Mouse (Mus musculus): Measurements from ENCODE around the gene Srarp. TPM values are rescaled to one million over a fixed set of nuclear protein-coding genes. Genes with fewer than 3 reads are reported as not detected.
A peak's percentile ranks its signal among the peaks of the same experiment; 100 is the strongest.

Gene Srarp
- polyA plus RNA-seq (2015; fragmentation: Nextera tagmentation; extraction: Ambion mirVana): not detected in 2 replicates

DNA sequence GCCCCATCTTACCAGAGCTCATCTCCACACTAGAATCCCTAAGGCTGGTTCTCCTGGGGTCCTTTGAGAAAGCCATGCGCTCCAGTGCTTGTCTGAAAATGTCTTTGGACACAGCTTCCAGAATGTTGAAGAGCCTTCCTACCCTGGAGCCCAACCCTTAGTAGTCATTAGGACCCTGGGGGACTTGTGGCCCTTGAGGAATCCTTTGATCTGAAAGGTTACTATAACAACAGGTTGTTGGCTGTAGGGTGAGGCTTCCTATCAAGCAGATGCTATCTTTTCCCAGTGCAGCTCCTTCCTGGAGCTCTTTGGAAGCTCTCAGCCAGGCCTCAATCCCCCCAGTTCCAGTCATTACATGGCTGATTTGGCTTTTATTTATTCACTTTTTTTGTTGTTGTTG is at the start of gene Srarp:
Gene Srarp (minus strand): TSS at position 132 of the 400 bp plus-strand sequence.
- Histone ChIP-seq H3K4me2 (replicated peaks) (no peak within 1 kb of the TSS), H3K9ac (no peak within 1 kb of the TSS), H3K4me3 (replicated peaks) (no peak within 1 kb of the TSS), H3K36me3 (no peaks in the 10 kb centered on the region), H3K27me3 (no peaks in the 10 kb centered on the region), H3K27ac (replicated peaks) (no peak within 1 kb of the TSS), H3K9me3 (replicated peaks) (no peaks in the 10 kb centered on the region), H3K4me1 (peaks cover 4% of the 10 kb centered on the region; the same call in 1 of the 2 replicates)
- WGBS: 67% methylated on average over 1 of the region's 1 CpGs
- no peak for ATAC-seq (ENCODE audit: insufficient number of reproducible peaks, low FRiP score, low TSS enrichment, low read depth)

- no peak overlapping the region for H3K4me3 ChIP-seq (replicated peaks)
- H3K27me3 ChIP-seq: no peaks in the 10 kb centered on the region
- peaks cover 94% of the 10 kb centered on the region for H3K36me3 ChIP-seq
- H3K4me1 ChIP-seq: no peaks in the 10 kb centered on the region
- no peak overlapping the region for H3K4me2 ChIP-seq (replicated peaks)
- 62% methylated on average over 11 of the region's 11 CpGs for WGBS
- H3K9ac ChIP-seq: no peak overlapping the region
- H3K9me3 ChIP-seq (replicated peaks): no peaks in the 10 kb centered on the region
- ATAC-seq (ENCODE audit: insufficient number of reproducible peaks, low FRiP score, low TSS enrichment, low read depth): no peak; the same call in 1 of the 2 replicates
- H3K27ac ChIP-seq (replicated peaks): no peak overlapping the region
Measured at GRCm38 (mm10) chr4:141484071-141484470, 48.2 kb upstream of the Srarp start.

DNA sequence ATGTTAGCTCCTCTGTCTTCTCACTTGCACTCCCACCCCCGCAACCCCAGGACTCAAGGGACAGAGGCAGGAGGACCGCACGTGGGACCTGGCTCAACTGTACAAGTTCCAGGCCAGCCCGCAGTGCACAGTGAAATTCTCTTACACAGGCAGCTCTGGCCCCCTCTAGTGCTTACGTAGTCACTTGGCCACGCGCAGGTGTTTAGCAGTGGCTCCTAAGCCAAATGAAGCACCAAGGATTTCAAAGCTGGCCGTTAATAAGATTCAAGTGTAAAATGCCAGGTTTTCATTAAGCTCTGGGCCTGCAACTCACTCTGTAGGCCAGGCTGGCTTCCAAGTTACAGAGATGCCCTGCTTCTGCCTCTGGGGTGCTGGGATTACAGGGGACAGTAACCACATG is 43.5 kb upstream of the Srarp start:
- Histone ChIP-seq H3K36me3 (peaks cover 97% of the 10 kb centered on the region), H3K4me2 (replicated peaks) (no peak overlapping the region), H3K27me3 (no peaks in the 10 kb centered on the region), H3K4me3 (replicated peaks) (no peak overlapping the region), H3K27ac (replicated peaks) (no peak overlapping the region), H3K9me3 (replicated peaks) (no peaks in the 10 kb centered on the region), H3K9ac (no peak overlapping the region), H3K4me1 (peaks cover 4% of the 10 kb centered on the region; the same call in 1 of the 2 replicates)
- WGBS: 90% methylated on average over 8 of the region's 8 CpGs
- ATAC-seq (ENCODE audit: insufficient number of reproducible peaks, low FRiP score, low TSS enrichment, low read depth): no peak

- no peak for ATAC-seq (ENCODE audit: insufficient number of reproducible peaks, low FRiP score, low TSS enrichment, low read depth)
- WGBS: 96% methylated on average over 32 of the region's 32 CpGs
- H3K4me1 ChIP-seq: peaks cover 4% of the 10 kb centered on the region; the same call in 1 of the 2 replicates
- H3K4me3 ChIP-seq (replicated peaks): no peak overlapping the region
- no peak overlapping the region for H3K9ac ChIP-seq
- H3K27me3 ChIP-seq: no peaks in the 10 kb centered on the region
- peaks cover 97% of the 10 kb centered on the region for H3K36me3 ChIP-seq
- no peak overlapping the region for H3K4me2 ChIP-seq (replicated peaks)
- peak overlapping the region; percentile 74 for H3K27ac ChIP-seq (replicated peaks)
- no peaks in the 10 kb centered on the region for H3K9me3 ChIP-seq (replicated peaks)
Measured at GRCm38 (mm10) chr4:141478794-141479193, 42.9 kb upstream of the Srarp start.

GRCm38 (mm10) chr4:141478225-141478624 is 42.3 kb upstream of the Srarp start:
- no peak overlapping the region for H3K4me2 ChIP-seq (replicated peaks)
- H3K4me1 ChIP-seq: peaks cover 4% of the 10 kb centered on the region; the same call in 1 of the 2 replicates
- no peaks in the 10 kb centered on the region for H3K9me3 ChIP-seq (replicated peaks)
- no peak for ATAC-seq (ENCODE audit: insufficient number of reproducible peaks, low FRiP score, low TSS enrichment, low read depth)
- peaks cover 97% of the 10 kb centered on the region for H3K36me3 ChIP-seq
- H3K27me3 ChIP-seq: no peaks in the 10 kb centered on the region
- H3K9ac ChIP-seq: no peak overlapping the region
- 83% methylated on average over 23 of the region's 23 CpGs for WGBS
- no peak overlapping the region for H3K4me3 ChIP-seq (replicated peaks)
- peak overlapping the region; percentile 74 for H3K27ac ChIP-seq (replicated peaks)

DNA sequence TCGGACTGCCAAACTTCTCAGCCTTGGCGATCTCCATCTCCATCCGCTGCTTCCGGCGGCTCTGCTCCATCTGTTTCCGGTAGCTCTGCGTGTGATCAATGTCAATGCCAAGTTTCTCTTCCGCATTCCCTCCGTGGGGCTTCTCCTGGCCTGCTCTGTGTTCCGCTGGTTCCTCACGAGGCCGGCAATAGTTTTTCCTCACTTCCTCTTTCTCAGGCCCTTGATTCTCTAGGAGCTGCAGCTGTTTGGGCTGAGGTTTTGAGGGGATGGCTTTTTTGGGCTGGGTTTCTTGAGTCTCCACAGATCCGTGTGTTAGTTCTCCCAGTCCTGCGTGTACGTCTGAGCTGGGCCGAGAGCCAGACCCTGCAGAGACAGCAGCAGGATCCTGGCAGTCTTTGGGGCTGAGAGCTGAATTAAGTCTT is 41.8 kb upstream of the Srarp start:
- Histone ChIP-seq H3K4me3 (replicated peaks) (no peak overlapping the region), H3K27ac (replicated peaks) (peak overlapping the region; percentile 74), H3K9me3 (replicated peaks) (no peaks in the 10 kb centered on the region), H3K4me1 (peaks cover 4% of the 10 kb centered on the region; the same call in 1 of the 2 replicates), H3K9ac (no peak overlapping the region), H3K36me3 (peaks cover 97% of the 10 kb centered on the region), H3K27me3 (no peaks in the 10 kb centered on the region), H3K4me2 (replicated peaks) (no peak overlapping the region)
- ATAC-seq (ENCODE audit: insufficient number of reproducible peaks, low FRiP score, low TSS enrichment, low read depth): peak; percentile 65; the same call in 1 of the 2 replicates
- 62% methylated on average over 16 of the region's 16 CpGs for WGBS

GRCm38 (mm10) chr4:141474431-141474830 is 38.5 kb upstream of the Srarp start:
- H3K36me3 ChIP-seq: peaks cover 99% of the 10 kb centered on the region
- ATAC-seq (ENCODE audit: insufficient number of reproducible peaks, low FRiP score, low TSS enrichment, low read depth): no peak
- 87% methylated on average over 19 of the region's 19 CpGs for WGBS
- no peak overlapping the region for H3K9ac ChIP-seq
- H3K9me3 ChIP-seq (replicated peaks): peaks cover 6% of the 10 kb centered on the region; the same call in 1 of the 2 replicates
- H3K27me3 ChIP-seq: no peaks in the 10 kb centered on the region
- H3K4me3 ChIP-seq (replicated peaks): no peak overlapping the region
- no peak overlapping the region for H3K27ac ChIP-seq (replicated peaks)
- peaks cover 4% of the 10 kb centered on the region; the same call in 1 of the 2 replicates for H3K4me1 ChIP-seq
- no peak overlapping the region for H3K4me2 ChIP-seq (replicated peaks)

DNA sequence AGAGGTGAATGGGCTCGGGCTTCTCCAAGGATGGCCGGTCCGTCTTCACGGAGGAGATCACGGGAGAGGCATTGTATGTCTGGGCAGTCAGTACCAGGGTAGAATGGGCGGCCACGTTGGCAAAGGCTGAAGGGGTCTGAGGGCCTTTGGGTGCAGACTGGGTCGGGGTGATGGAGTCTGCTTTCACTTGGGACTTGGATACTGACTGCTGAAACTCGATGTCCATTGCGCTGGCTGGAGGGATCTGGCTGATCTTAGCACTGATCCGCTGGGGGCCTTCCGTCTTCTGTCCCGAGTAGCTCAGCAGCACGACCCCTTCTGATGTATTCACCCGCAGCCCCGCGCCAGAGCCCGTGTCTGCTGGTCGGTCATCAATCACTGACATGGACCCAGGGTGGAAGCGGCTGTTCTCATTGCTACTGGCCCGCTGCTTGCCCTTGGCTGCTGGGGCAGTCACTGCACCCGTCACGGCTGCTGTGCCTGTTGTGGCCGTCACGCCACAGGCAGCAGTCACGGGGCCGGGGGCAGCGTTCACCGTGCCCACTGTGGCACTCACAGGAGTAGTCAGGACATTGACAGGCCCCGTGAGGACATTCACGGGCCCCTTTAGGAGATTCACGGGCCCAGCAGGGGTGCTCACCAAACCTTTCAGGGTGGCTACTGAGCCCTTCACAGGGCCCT is 36.9 kb upstream of the Srarp start:
- Histone ChIP-seq H3K36me3 (peaks cover 96% of the 10 kb centered on the region), H3K4me1 (0 out of 2 replicates have a peak, but pooled peaks cover 9% of the 10 kb centered on the region), H3K9me3 (replicated peaks) (peaks cover 6% of the 10 kb centered on the region; the same call in 1 of the 2 replicates), H3K4me3 (replicated peaks) (no peak overlapping the region), H3K27ac (replicated peaks) (no peak overlapping the region), H3K9ac (no peak overlapping the region), H3K27me3 (no peaks in the 10 kb centered on the region), H3K4me2 (replicated peaks) (no peak overlapping the region)
- 92% methylated on average over 32 of the region's 32 CpGs for WGBS
- no peak for ATAC-seq (ENCODE audit: insufficient number of reproducible peaks, low FRiP score, low TSS enrichment, low read depth)

GRCm38 (mm10) chr4:141471491-141471890 is 35.6 kb upstream of the Srarp start:
- H3K4me2 ChIP-seq (replicated peaks): no peak overlapping the region
- no peak overlapping the region for H3K27ac ChIP-seq (replicated peaks)
- 95% methylated on average over 16 of the region's 16 CpGs for WGBS
- ATAC-seq (ENCODE audit: insufficient number of reproducible peaks, low FRiP score, low TSS enrichment, low read depth): no peak
- H3K4me3 ChIP-seq (replicated peaks): no peak overlapping the region
- H3K27me3 ChIP-seq: no peaks in the 10 kb centered on the region
- no peak overlapping the region for H3K9ac ChIP-seq
- 0 out of 2 replicates have a peak, but pooled peaks cover 9% of the 10 kb centered on the region for H3K4me1 ChIP-seq
- peaks cover 6% of the 10 kb centered on the region; the same call in 1 of the 2 replicates for H3K9me3 ChIP-seq (replicated peaks)
- peaks cover 96% of the 10 kb centered on the region for H3K36me3 ChIP-seq

GRCm38 (mm10) chr4:141469343-141469742 is 33.4 kb upstream of the Srarp start:
- Histone ChIP-seq H3K4me1 (0 out of 2 replicates have a peak, but pooled peaks cover 9% of the 10 kb centered on the region), H3K27me3 (no peaks in the 10 kb centered on the region), H3K4me3 (replicated peaks) (no peak overlapping the region), H3K4me2 (replicated peaks) (no peak overlapping the region), H3K27ac (replicated peaks) (no peak overlapping the region), H3K9me3 (replicated peaks) (peaks cover 6% of the 10 kb centered on the region; the same call in 1 of the 2 replicates), H3K9ac (no peak overlapping the region), H3K36me3 (peaks cover 96% of the 10 kb centered on the region)
- no peak for ATAC-seq (ENCODE audit: insufficient number of reproducible peaks, low FRiP score, low TSS enrichment, low read depth)
- 80% methylated on average over 9 of the region's 9 CpGs for WGBS

GRCm38 (mm10) chr4:141468576-141468975 is 32.7 kb upstream of the Srarp start:
- peaks cover 6% of the 10 kb centered on the region; the same call in 1 of the 2 replicates for H3K9me3 ChIP-seq (replicated peaks)
- no peak overlapping the region for H3K4me3 ChIP-seq (replicated peaks)
- 0 out of 2 replicates have a peak, but pooled peaks cover 9% of the 10 kb centered on the region for H3K4me1 ChIP-seq
- ATAC-seq (ENCODE audit: insufficient number of reproducible peaks, low FRiP score, low TSS enrichment, low read depth): no peak
- H3K27ac ChIP-seq (replicated peaks): 0 out of 2 replicates have a peak overlapping the region, but pooled peaks have one; percentile 34
- WGBS: 42% methylated on average over 10 of the region's 10 CpGs
- no peaks in the 10 kb centered on the region for H3K27me3 ChIP-seq
- H3K4me2 ChIP-seq (replicated peaks): no peak overlapping the region
- H3K9ac ChIP-seq: no peak overlapping the region
- H3K36me3 ChIP-seq: peaks cover 96% of the 10 kb centered on the region
